Mouse (Mus musculus) adrenal gland, adult 2 months (tissue): ENCODE data around the gene Mrps18a. TPM values are rescaled to one million over a fixed set of nuclear protein-coding genes. Genes with fewer than 3 reads are reported as not detected.

Experiments used
- DNase-seq: peaks from one replicate; pipeline ENCODE4 v3.0.0; 2021
- polyA plus RNA-seq: library from polyadenylated mRNA; depleted of rRNA; stranded (reverse); fragments of >200 nt; gene quantifications from 2 replicates; pipeline ENCODE4 v1.2.3, GENCODE M21; 2012
- total RNA-seq, 2 experiments: library from RNA; stranded (reverse); gene quantifications; 2 replicates each; pipeline ENCODE4 v1.2.3; 2021

Mrps18a gene
- total and polyA plus RNA-seq, 3 experiments, result 29.6 to 117 (median 108) TPM

DNA sequence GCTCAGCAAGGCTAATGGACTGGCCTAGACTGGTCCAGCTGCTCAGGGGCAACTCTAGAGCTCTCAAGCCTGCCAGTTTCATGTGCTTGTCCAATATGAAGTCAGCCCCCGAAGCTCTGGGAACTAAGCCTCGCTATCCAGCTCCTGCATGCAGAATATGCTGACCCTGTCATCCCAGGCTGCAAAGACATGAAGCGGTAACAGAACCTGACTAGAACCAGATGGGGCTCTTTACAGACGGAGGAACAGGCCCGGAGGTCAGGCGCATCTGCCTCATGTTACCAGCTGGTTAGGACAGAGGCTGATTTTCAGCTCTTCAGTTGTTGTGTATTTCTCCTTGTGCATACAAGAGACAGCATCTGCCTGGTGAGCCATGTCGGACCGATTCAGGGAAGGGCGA, 8.9 kb upstream of the Mrps18a start:
- DNase-seq, result no peak

DNA sequence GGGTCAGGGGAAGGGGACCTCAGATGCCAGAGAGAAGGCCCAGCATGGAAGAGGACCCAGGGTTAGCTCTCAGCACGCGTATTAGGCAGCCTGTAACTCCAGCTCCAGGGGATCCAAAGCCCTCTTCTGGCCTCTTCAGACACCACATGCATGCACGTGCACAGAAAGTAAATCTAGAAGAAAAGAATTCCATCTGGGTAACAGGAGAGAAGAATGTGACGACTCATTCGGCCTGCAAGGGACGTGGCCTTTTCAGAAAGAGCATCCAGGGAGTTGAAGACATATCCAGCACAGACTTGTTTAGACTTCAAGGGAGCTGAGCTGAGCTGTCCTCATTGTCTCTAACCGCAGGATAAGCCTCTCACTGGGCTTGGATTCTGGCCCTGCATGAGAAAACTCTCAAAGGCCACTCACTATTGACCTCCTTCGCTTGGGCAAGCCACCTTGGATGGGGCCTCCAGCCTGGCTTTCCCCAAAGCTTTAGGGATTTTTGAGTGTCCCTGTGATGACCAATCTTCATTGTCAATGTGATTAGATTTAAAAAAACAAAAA, 8.1 kb upstream of the Mrps18a start:
- no peak for DNase-seq

DNA sequence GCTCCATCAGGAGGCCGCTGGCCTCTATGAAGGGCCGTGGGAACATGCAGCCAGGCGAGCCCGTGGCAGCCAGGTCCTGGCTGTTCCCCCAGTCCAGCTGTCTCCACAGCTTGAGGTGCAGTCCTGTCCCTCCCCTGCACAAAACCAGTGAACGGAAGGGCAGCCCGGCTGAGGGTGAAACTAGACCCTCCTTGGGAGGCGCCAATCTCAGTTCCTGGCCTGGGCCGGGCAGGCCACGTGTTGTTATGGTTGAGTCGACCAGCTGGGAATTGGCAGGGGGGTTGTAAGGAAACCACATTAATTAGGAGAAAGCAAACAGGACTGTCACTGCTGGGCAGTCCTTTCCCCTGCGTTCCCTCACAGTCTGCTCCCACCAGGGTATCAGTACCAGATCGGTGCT, 6.3 kb upstream of the Mrps18a start:
- DNase-seq, result peak; percentile 23

DNA sequence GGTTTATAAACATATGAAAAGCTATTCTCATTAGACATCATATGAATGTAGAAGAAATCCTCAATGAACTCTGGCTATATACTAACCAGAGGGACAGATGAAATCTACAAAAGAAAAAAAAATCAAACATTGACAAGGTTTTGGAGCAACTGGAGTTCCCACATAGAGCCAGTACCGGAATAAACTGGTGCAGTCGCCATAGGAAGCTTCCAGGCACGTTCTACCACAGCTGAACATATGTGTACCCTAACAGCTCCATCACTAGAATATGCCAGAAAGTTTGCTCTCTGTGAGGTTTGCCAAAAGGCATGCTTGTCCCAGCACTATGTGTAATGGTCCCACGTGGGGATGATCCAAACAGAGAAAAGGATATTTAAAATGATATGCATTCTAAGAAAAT, 2.5 kb upstream of the Mrps18a start:
- DNase-seq, result no peak

DNA sequence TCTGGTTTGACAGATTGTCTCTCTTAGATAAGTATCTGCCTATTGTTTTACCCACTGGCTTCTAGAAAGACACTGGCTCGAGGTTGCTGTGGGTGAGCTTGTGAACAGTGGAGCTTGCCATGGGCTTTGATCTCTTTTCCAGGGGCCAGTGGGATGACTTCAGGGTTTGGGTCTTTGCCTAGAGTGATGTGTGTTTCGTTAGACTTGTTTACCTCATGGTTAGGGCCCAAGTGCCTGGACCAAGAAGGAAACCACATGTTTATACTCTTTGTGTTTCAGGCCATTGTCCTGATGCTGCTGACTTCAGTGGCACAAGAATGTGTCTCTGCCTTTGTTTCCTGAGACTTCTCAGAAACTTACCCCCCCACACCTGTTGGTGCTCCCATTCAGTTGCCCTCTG, 4.7 kb downstream of the Mrps18a start:
- no peak for DNase-seq

DNA sequence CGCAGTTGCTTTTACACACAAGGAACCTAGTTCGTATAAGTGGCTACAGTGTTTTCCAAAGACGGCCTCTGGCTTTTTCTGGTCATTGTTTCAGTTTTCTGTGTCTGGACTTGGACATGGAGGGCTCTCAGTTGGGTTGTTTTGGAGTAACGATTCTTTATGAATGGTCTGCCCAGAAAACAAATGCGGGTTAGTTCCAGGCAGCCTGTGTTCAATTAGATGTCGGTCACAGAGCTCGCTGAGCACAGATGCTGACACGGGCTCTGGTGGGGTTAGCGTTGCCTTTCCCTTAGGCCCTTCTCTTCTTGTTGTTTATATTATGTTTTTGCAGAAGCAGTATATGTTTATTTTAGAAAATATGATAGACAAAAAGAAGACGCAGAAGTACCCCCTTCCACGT, 5.4 kb downstream of the Mrps18a start:
- no peak for DNase-seq

DNA sequence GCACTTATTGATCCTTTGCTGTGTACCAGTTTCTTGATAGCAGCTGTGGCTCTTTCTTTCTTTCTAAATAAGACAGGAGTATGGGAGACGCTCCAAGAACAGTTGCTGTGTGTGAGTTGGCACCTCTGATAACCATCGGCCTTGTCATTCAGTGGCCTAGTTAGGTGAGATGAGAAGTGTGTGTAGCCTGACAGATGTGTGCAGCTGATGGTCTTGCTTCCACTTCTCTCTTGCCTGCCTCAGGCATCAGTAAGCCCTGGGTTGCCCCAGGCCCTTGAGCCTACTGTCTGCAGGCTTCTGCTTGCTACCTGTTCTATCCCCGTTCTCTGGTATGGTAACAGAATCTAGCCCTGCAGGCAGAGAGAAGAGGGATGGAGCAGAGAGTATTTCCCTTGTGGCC, 6.1 kb downstream of the Mrps18a start:
- no peak for DNase-seq

DNA sequence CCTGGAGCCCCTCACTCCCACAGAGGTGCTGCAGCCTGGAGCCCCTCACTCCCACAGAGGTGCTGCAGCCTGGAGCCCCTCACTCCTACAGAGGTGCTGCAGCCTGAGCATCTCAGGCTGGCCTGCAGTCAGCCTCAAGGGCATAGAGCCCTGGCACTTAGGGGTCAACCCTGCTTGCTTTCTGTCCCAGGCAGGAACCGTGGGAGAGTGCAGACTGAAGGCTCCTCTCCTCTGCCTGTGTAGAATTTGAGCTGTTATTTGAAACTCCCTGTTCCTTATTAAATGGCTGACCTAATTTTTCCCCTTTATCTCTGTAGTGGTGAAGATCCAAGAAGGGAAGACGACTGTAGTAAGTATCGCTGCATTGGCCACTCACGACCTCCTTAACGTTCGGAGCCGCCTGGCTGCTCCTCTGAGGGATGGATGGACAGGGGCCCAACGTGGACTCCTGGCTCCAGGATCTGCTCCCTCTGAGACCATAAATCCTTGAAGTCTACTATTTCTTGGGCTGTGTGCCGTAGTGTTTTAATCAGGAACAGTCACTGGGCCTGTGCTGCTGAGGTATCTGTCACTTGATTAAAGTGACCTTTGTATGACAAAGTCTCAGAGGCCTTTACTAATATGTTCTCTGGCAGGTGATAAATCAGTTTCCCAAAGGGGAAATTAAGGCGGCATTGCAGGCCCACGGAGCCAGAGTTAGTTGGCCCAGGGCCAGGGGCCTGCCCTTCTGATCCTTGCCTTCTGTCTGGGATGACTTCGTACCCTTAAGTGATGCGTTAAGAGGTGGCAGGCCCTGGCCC, 7.0 kb downstream of the Mrps18a start:
- peak; percentile 25 for DNase-seq

DNA sequence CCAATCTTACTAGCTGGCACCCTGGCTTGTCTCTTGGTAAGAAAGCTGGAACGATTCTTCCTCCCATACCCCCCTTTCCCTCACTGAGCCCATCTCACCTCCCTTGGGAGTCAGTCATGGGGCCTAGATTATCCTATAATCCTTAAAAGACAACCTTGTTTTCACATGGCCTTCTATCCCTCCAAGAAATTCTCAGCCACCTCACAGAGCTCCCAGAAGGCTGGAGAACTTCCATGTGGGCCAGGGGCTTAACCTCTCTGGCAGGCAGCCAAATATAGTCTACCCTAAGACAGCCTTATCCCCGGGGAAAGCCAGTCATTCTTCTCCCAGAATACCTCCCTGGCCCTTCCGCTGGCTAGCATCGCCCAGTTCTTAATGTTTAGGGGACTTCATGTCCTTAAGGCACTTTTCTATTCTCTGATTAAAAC, 7.7 kb downstream of the Mrps18a start:
- DNase-seq, result no peak

DNA sequence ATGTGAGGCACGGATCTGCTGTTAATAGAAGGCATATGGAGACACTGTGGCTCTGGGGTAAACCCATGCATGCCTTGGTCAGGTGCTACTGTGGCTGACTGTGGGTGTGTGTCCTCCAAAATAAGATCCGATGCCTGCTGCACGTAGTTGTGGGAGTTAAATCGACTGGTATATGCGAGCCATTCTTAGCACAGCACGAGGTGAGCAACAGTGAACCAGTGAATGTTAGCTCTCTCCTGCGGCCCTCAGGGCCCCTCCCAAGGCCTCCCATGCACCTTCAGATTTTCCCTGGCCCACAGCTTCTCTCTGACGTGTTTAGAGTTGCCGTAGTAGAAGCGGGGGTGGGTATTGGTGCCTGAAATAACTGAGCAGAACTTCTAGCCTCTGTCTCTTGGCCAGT, 8.9 kb downstream of the Mrps18a start:
- no peak for DNase-seq

DNA sequence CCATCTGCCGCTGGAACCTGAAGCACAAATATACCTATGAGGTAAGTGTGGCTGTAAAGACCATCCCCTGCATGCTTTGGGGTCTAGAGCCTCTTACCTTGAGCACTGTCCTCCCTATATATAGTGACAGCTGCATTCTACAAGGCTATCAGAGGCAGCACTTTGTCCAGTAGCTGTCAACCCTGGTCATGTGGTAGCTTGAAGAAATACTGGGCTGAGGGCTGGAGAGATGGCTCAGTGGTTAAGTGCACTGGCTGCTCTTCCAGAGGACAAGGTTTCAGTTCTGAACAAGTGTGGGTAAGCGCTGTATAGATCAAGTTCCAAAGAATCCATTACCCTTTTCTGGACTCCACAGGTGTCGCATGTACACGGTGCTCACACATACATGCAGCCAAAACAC, 12.0 kb downstream of the Mrps18a start:
- DNase-seq, result no peak

DNA sequence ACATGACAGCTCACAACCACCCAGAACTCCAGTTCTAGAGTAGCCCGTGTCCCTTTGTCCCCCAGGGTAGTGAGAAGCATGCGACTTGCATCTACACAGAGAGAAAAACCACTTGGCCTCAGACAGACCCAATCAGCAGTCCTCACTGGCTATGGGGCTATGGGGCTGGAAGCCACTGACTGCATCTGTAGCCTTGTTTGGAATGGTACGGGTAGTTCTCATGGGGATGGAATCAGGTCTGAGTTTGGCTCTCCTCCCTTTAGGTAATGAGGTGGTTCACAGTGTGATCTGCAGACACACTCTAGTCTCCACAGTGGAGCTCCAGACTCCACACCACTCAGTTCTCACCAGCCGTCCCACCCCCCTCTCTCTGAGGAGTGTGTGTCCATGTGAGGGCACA, 12.5 kb downstream of the Mrps18a start:
- no peak for DNase-seq

DNA sequence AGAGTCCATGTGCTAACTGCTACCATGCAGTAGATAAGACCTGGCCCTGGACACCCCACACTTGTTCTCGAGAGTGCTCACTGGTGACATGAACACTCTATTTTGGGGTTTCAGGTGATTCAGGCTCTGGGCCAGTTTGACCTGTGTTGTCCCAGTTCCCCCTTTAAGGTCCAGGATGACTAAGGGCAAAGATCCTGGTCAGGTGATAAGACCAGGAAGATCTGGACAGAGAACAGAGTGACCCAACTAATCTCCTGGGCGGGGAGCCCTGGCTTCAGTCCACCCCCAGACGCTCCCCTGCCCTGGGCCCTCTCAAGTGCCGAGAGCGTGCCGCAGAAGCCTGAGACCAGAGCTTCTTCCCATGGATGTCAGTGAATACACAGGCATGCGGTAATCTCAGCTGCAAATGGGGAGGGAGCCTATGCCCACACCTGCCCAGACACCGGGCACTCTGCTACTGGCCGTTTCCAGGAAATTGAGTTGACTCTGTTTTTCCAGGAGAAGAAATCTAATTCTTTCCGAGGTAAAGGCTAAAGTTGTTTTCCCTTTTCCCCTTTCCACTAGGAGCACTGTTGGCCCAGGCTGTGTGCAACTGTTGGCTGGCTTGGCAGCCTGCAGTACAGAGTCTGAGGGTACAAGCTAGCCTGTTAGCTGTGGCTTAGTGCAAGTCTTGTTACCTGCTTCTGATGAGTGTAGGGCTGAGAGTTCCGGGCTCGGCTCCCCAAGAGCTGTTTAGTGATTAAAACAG, 13.3 kb downstream of the Mrps18a start:
- no peak for DNase-seq

DNA sequence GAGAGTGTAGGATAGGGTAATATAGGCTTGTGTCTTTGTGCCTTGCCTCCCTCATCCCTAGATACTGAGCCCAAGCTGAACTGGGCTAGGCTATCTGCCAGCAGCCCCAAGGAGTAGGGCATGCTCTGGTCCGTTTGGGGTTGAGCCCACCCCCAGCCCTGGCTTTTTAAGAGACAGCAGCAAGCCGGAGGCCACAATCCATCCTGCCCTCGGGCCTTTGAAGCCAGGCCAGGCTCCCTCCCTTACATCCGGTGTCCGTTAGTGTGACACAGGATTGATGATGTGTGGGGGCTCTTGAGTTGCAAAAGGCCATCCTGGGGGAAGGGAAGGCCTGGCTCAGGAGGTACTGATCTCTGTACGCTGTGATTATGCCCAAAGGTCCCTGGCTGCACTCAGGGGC, 15.8 kb downstream of the Mrps18a start:
- DNase-seq, result peak; percentile 74

DNA sequence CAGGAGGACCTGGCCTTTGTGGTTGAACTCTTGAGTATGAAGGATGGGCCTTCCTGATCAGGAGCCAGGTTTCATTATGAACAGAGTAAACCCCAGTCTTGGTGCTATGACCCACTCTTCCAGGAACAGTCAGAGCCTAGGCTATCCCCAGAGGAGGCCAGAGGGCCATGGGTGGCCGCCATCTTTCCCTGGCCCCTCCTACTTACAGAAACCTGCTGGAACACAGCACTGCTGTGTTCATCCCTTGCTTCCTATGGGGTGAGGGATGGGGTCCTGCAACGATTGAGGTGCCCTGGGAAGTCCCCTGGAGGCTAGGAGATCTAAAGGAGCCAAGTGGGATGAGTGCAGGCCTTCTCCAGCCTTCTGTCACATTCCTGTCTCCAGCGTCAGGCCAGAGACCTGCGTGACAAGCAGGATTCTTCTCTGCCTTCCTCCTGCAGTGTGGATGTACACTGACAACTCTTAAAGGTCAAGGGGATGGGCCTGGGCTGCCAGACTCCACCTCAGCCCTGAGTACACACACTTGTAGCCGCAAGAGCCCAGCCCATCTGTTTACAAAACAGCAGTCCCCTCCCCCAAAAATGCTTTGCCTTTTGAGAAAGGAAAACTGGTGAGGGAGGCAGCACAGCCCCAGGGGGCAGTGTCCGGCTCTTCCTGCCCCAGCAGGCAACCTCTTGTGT, 17.2 kb downstream of the Mrps18a start:
- peak; percentile 63 for DNase-seq

DNA sequence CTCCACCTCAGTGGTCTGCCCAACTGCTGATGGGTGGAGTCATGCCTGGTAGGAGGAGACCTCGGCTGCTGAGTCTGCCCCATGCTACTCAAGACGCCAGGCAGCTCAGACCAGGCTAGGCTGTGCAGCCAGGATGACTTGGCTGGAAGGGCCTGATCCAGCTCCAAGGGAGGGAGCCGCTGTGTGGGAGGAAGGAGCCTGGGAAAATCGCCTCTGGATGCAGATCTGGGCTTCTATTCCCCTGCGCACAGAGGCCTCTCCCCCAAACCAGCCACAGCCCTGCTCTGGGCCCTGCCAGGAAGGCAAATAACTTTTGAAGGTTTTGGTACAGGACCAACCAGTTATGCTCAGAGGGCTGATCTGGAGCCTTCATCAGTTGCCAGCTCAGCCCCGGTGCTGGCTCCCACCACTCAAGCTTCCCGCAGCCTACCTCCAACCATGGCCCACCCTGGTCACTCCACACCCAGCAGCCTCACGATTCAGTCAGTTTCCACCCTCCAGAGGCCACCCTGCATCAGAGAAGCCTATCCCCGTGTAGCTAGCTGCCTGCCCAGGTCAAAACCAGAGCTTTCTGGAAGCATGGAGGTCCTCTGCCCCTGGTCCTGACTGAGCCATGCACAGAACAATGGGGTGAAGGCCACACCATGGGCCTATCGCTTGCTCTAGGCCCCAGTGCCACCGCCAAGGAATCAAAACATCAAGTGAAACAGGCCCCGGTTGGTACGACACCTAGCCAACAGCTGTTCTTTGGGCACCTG, 19.1 kb downstream of the Mrps18a start:
- peak; percentile 65 for DNase-seq

DNA sequence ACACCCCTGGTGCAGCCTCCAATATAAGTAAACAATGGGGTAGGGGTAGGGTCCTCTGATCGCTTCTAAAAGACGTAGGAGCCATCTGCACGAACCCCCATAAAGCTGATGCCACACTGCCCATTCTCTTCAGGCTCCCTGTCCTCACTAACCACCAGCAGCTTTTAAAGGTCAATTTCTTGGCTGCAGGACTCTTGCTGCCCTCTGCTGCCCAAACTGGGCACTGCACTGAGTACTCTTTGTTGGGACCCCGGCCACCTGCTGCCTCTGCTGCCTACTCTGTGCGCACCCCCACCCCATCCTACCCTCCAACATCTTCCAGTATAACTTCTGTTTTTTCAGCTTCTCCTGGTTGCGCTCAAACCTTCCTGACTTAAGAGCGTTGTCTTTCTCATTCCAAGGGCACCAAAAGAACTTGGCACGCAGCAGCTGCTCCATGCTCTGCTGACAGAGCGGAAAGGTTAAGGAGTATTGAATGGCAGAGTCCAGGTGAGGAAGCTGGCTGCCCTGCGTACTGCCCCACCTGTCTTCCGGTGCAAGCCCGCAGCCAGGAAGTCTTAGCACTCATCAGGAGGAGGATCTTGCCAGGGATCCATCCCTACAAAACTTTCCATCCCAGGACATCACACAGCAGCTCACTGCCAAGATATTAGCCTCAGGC, 21.4 kb downstream of the Mrps18a start:
- DNase-seq, result peak; percentile 80

DNA sequence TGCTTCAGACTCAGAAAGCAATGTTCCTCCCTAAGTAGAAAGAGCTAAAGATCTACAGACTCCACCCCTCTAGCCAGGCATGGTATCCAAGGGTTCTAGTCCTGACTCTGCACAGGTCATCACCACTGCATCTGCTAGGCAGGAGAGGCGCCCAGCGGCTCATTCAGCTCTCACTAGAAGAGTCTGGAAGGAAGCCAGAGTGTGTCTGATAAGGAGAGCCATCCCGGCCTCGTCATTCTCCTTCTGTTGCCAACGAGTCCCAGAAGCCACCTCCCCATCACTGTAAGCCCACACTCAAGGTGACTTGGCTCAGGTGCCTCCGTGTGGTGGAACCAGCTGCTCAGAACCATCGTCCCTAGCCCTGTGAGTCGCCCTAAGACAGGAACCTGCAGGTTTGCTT, 22.1 kb downstream of the Mrps18a start:
- DNase-seq, result peak; percentile 59

DNA sequence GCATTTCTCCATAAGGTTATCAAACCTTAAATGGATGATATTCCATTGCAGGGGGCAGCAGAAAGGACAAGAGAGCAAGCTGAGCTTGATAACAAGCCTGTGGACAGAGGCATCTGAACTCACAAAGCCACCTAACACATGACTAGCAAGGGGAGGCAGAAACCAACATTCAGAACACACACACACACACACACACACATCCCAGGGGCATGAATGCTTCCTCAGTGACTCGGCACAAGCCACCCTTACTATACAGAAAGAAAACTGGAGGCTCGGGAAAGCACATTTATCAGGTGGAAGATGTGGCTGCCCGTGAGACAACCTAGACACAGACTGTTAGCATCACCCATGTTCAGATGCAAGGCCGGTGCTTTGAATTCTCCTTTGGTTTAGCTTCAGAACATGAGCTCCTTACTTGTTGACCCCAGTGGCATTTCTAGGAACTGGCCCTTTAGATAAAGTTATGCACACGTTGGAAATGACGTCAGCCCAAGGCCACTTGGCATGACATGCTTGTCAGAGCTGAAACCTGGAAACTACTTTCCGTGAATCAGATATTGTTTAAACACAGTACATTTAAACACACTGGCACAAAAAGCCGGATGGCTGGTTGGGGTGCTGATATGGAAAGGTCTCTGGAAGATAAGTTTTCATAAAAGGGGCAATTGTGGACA, 27.9 kb downstream of the Mrps18a start:
- DNase-seq, result peak; percentile 71

DNA sequence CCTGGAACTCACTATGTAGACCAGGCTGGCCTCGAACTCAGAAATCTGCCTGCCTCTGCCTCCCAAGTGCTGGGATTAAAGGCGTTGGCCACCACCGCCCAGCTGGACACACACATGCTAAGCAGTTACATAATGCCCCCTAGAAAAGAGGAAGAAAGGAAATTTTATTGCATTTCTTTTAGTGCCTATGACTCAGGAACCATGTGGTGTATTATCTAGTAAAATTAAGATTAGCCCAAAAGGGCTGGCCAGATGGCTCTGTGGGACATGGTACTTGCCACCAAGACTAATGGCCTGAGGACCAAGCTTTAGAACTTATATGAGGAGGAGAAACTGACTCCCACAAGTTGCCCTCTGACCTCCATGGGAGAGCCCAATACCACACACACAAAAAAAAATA, 29.1 kb downstream of the Mrps18a start:
- no peak for DNase-seq
